ENCODE assay signal across 8 mouse cellular contexts in the genomic region with DNA sequence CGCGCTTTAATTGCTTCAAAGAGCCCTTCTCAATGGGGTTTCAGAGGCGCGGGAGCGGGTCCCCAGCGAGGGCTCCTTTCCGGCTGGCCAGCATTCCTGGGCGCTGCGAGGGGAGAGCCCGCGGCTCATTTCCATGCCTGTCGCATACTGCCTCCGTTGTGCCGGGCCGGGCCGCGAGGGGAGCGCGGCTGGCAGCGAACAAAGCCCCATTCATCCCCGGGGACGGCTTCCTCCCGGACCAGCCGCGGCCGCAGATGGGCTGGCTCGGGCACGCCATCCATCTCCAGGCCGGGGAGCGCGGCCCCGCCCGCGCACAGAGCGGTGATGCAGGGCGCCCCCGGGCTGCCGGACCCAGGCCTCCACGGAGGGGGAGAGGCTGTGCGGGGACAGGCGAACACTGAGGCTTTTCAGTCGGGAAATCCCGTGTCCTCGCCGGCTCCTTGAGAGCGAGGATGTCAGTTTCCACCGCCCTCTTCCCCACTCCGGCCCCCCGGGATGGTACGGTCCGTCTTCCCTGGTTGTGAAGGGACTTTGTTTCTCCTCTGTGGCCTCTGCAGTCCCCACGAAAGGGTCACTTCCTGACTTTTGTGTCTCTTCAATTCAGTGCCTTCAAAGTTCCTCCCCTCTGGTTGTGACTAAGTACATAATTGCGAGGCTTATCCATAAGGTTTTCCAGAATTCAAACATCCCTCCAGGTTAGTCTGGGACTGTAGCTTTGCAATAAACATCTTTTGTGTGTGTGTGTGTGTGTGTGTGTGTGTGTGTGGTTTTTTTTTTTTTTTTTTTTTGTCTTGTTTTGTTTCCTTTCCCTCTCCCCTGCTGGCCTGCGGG.
DNase-seq lines count a peak whose midpoint lies in the region; ATAC-seq and TF ChIP-seq lines count a peak whose summit lies in the region.

No protein-coding gene starts in this region.

- peaks cover 8% of the 10 kb centered on the region for H3K4me1 ChIP-seq in ES-Bruce4 (ENCODE audit: control insufficient read depth, insufficient read depth, low read length)
- peaks cover 3% of the 10 kb centered on the region; the same call in 1 of the 2 replicates for H3K4me1 ChIP-seq in cerebellum, adult 2 months (ENCODE audit: control insufficient read depth, insufficient read depth, low read length)
- H3K4me1 ChIP-seq in lung, adult 2 months (ENCODE audit: control insufficient read depth, insufficient read depth, low read length) = peaks cover 14% of the 10 kb centered on the region
- peaks cover 46% of the 10 kb centered on the region for H3K4me1 ChIP-seq in neural tube, embryonic 15.5 days

- peak overlapping the region; percentile 64 for H3K4me3 ChIP-seq in ES-Bruce4 (ENCODE audit: low read depth, low read length)
- H3K4me3 ChIP-seq in cerebellum, adult 2 months (replicated peaks; ENCODE audit: insufficient read depth, low read depth, low read length) = peak overlapping the region; percentile 73
- H3K4me3 ChIP-seq in lung, adult 2 months (replicated peaks; ENCODE audit: extremely low read depth, low read depth, low read length) = peak overlapping the region; percentile 60
- peak overlapping the region; percentile 58 for H3K4me3 ChIP-seq in neural tube, embryonic 15.5 days (replicated peaks)

- ATAC-seq in frontal cortex, adult (ENCODE audit: low TSS enrichment) = peak; percentile 68
- peak; percentile 4 to 22; a peak in 2 of 4 replicates for ATAC-seq in hematopoietic stem cell, adult 5-6 weeks (replicated peaks in 1 of 2; ENCODE audit: insufficient read depth in 1 of 2, low FRiP score in 2 of 2, low TSS enrichment in 1 of 2, low read depth in 1 of 2, poor library complexity in 2 of 2, severe bottlenecking in 2 of 2)
- ATAC-seq in neural tube, embryonic 15.5 days (ENCODE audit: low FRiP score) = peak; percentile 92

- 1% methylated on average over 54 of the region's 54 CpGs for WGBS in cerebellum, adult 2 months
- WGBS in lung, adult 2 months = under 1% methylated on average over 54 of the region's 54 CpGs
- under 1% methylated on average over 52 of the region's 54 CpGs for WGBS in neural tube, embryonic 15.5 days

- DNase-seq in cerebellum, adult 2 months = peak; percentile 90 to 93
- DNase-seq in layer of hippocampus, adult 8-10 months (ENCODE audit: low spot score in 2 of 2) = peak; percentile 89 to 92
- peak; percentile 73 for DNase-seq in lung, adult 2 months
- peak; percentile 39 for DNase-seq in testis, postnatal 14 days (ENCODE audit: low spot score)

- H3K27me3 ChIP-seq in ES-Bruce4 (ENCODE audit: control insufficient read depth, insufficient read depth, low read length, poor library complexity, severe bottlenecking) = no peaks in the 10 kb centered on the region
- H3K27me3 ChIP-seq in cerebellum, adult 2 months (ENCODE audit: control insufficient read depth, insufficient read depth, low read length) = no peaks in the 10 kb centered on the region
- H3K27me3 ChIP-seq in neural tube, embryonic 15.5 days (replicated peaks) = no peaks in the 10 kb centered on the region

- peak overlapping the region; percentile 89 for H3K9ac ChIP-seq in ES-Bruce4 (ENCODE audit: low read depth, poor library complexity, severe bottlenecking)
- peak overlapping the region; percentile 76 for H3K9ac ChIP-seq in neural tube, embryonic 15.5 days (replicated peaks)

- TF ChIP-seq EP300 in ES-Bruce4 (IDR thresholded peaks at IDR 0.05; ENCODE audit: insufficient read depth, low read depth, low read length) = no peak

- TF ChIP-seq POLR2A in ES-Bruce4 (IDR thresholded peaks at IDR 0.05; ENCODE audit: insufficient read depth, low read length) = no peak
- TF ChIP-seq POLR2A in cerebellum, adult 2 months (IDR thresholded peaks at IDR 0.05; ENCODE audit: borderline replicate concordance, insufficient read depth, low read length) = peak; percentile 27; the same call in 1 of the 2 replicates
- TF ChIP-seq POLR2A in lung, adult 2 months (IDR thresholded peaks at IDR 0.05; ENCODE audit: borderline replicate concordance, extremely low read depth, low read depth, low read length) = 0 out of 2 replicates have a peak, but pooled peaks have one; percentile 3

- peak overlapping the region; percentile 83 for H3K27ac ChIP-seq in ES-Bruce4 (ENCODE audit: insufficient read depth, low read length)
- peak overlapping the region; percentile 97 for H3K27ac ChIP-seq in cerebellum, adult 2 months (ENCODE audit: insufficient read depth, low read length)
- H3K27ac ChIP-seq in neural tube, embryonic 15.5 days (replicated peaks) = peak overlapping the region; percentile 91

- no peaks in the 10 kb centered on the region for H3K36me3 ChIP-seq in ES-Bruce4 (ENCODE audit: control insufficient read depth, insufficient read depth, low read length, poor library complexity, severe bottlenecking)
- no peaks in the 10 kb centered on the region for H3K36me3 ChIP-seq in neural tube, embryonic 15.5 days

- H3K4me2 ChIP-seq in neural tube, embryonic 15.5 days = peak overlapping the region; percentile 87

- no peaks in the 10 kb centered on the region for H3K9me3 ChIP-seq in ES-Bruce4 (replicated peaks; ENCODE audit: control insufficient read depth, insufficient read depth, low read length, poor library complexity, severe bottlenecking)
- H3K9me3 ChIP-seq in neural tube, embryonic 15.5 days (replicated peaks) = no peaks in the 10 kb centered on the region

- no peak for TF ChIP-seq CTCF in ES-Bruce4 (IDR thresholded peaks at IDR 0.05; ENCODE audit: low read depth, low read length)
- no peak for TF ChIP-seq CTCF in cerebellum, adult 2 months (IDR thresholded peaks at IDR 0.05; ENCODE audit: borderline replicate concordance, insufficient read depth, low read depth, low read length)
- TF ChIP-seq CTCF in lung, adult 2 months (IDR thresholded peaks at IDR 0.05; ENCODE audit: insufficient read depth, low read length) = no peak

Comparison
In these comparisons a context has a peak if more than half of its experiments do, and no peak if none do; other contexts are left out.
1. Peak in every context shown above with its lines: DNase-seq, ATAC-seq, H3K4me3 ChIP-seq and H3K27ac ChIP-seq.
2. DNase-seq: peak in every context shown above with its lines; median percentile 92 in cerebellum, adult 2 months; 90 in layer of hippocampus, adult 8-10 months; 73 in lung, adult 2 months; 39 in testis, postnatal 14 days.
3. ATAC-seq: peak in every context shown above with its lines; median percentile 92 in neural tube, embryonic 15.5 days; 68 in frontal cortex, adult; 13 in hematopoietic stem cell, adult 5-6 weeks.